Mouse (Mus musculus): ENCODE results near the gene Cyp8b1.

- TF ChIP-seq CTCF (IDR thresholded peaks at IDR 0.05; ENCODE audit: control insufficient read depth, insufficient read depth, low read length) (no peak), POLR2A (IDR thresholded peaks at IDR 0.05; ENCODE audit: borderline replicate concordance, control insufficient read depth, low read depth, low read length) (no peak)
Measured at GRCm38 (mm10) chr9:121903476-121904305, 12.4 kb downstream of the Cyp8b1 start.
